Mouse (Mus musculus): ENCODE data around the gene Sash3. TPM values are rescaled to one million over a fixed set of nuclear protein-coding genes. Genes with fewer than 3 reads are reported as not detected.

Gene Sash3
- polyA plus RNA-seq, 1 experiment from 2014 or later: 1.5 TPM

Other genes starting within 250 kb of the Sash3 start
- 21.7 and 23.0 TPM in 2 replicates for gene Ocrl, start 234.0 kb upstream of the Sash3 start, polyA plus RNA-seq (2016; fragmentation: Nextera tagmentation; extraction: Ambion mirVana)
- gene Apln, start 111.6 kb upstream of the Sash3 start, polyA plus RNA-seq (2016; fragmentation: Nextera tagmentation; extraction: Ambion mirVana): 3.6 and 3.7 TPM in 2 replicates
- 0.79 and 0.82 TPM in 2 replicates for gene Xpnpep2, start 37.7 kb upstream of the Sash3 start, polyA plus RNA-seq (2016; fragmentation: Nextera tagmentation; extraction: Ambion mirVana)
- 6.2 and 6.9 TPM in 2 replicates for gene Zdhhc9, start 62.4 kb downstream of the Sash3 start, polyA plus RNA-seq (2016; fragmentation: Nextera tagmentation; extraction: Ambion mirVana)
- gene Utp14a, start 110.4 kb downstream of the Sash3 start, polyA plus RNA-seq (2016; fragmentation: Nextera tagmentation; extraction: Ambion mirVana): 18.3 and 21.0 TPM in 2 replicates
- 5.4 and 5.9 TPM in 2 replicates for gene Bcorl1, start 194.9 kb downstream of the Sash3 start, polyA plus RNA-seq (2016; fragmentation: Nextera tagmentation; extraction: Ambion mirVana)